Mouse (Mus musculus) heart, postnatal 14 days (tissue): ENCODE results near the gene Ddx52. TPM values are rescaled to one million over a fixed set of nuclear protein-coding genes. Genes with fewer than 3 reads are reported as not detected.
A peak's percentile ranks its signal among the peaks of the same experiment; 100 is the strongest.

Source experiments
- DNase-seq, 2 experiments: peaks; one replicate each; pipeline ENCODE4 v3.0.0; 2021 to 2022
- intact Hi-C: fragments of 180-260 bp; cut with DNase I; formaldehyde crosslinking; loops from one replicate; pipeline ENCODE4 v1.15.1; 2025
- long read RNA-seq, 2 experiments: library from polyadenylated mRNA; stranded (forward); transcript quantifications; one replicate each; pipeline ENCODE4 v2.0.0; 2021
- total RNA-seq, 2 experiments: library from RNA; stranded (reverse); gene quantifications; 2 replicates each; pipeline ENCODE4 v1.2.3; 2021

The Ddx52 gene
- total RNA-seq: 10 to 100 TPM; 10.1 TPM
- long read RNA-seq, experiment 1, transcript Ddx52-201 (15 exons, 3,194 nt): major isoform, 14 of 16 reads
- long read RNA-seq, experiment 1, partial matches to known transcripts: 2 of 16 reads
- long read RNA-seq, experiment 1, other reads (novel, unspliced or antisense): 0 of 16 reads
- long read RNA-seq, experiment 2, transcript Ddx52-201 (15 exons, 3,194 nt): major isoform, 12 of 12 reads
- long read RNA-seq, experiment 2, partial matches to known transcripts: 0 of 12 reads
- long read RNA-seq, experiment 2, other reads (novel, unspliced or antisense): 0 of 12 reads

- intact Hi-C loops: loop anchor here (2.0 kb wide), 1 partner anchor 21 kb away; no protein-coding TSS in a partner anchor
These were observed at the start of gene Ddx52 for GRCm38 (mm10) chr11:83941950-83942840. Ddx52 (plus strand) TSS chr11:83942062.

DNA sequence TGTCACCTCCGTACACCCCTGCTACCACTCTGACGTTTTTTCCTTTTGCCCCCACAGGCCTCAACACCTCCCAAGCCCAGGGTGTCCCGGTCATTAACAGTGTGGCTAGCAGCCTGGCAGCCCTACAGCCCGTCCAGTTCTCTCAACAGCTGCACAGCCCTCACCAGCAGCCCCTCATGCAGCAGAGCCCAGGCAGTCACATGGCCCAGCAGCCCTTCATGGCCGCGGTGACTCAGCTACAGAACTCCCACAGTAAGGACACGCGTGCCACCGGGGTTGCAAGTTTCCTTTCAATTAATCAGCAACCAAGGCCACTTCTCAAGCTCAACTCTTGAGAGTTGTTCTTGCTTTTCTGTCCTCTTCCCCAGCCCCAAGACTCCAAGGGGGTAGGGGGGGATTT lies 48.5 kb upstream of the Ddx52 start:
- no peak for DNase-seq
- intact Hi-C loops: no loop called here

More at GRCm38 (mm10) chr11:83941950-83942840, at the start of gene Ddx52:
- peak; percentile 86 to 90 for DNase-seq

- intact Hi-C loops: no loop called here
- DNase-seq: no peak
These were observed 45.1 kb upstream of the Ddx52 start for GRCm38 (mm10) chr11:83896430-83897410.

DNA sequence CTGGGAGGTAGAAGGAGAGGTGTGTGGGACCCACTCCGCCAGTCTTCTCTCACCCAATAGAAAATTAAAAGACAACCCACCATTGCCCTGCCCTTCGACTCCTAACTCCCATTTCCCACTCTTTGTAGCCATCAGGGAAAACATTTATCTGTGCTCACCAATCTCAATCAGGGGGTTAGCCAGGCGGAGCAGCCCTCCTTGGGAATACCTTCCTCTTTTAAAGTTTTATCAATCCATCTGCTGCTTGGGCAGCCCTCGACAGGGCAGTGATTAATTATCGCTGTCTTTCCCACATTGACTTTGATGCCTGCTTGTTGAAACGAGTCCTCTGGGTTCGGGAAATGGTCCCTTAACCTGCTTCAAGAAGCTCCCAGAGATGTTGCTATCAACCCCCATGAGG lies 44.3 kb upstream of the Ddx52 start:
- no peak for DNase-seq
- intact Hi-C loops: no loop called here

DNA sequence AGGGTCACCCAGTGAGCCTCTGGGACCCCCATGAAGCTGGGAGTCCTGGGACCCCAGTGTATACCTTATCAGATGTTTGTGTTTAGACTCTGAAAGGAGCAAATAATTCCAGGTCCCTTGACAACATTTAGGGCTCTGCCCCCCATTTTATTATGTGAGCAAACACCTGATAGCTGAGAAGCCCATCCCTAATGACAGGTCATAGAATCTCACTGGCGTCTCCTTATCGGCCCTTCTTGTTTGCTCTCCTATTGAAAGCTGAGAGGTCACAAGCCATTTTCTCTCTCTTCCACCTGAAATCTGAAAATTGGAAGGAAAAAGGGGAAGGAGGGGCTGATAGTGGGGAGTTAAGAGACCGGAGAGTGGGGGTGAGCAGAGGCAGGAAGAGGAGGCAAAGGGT lies 39.0 kb upstream of the Ddx52 start:
- intact Hi-C loops: no loop called here
- no peak for DNase-seq

- intact Hi-C loops: no loop called here
- DNase-seq: no peak
These were observed 36.1 kb upstream of the Ddx52 start for GRCm38 (mm10) chr11:83905756-83906155.

- intact Hi-C loops: no loop called here
- DNase-seq: no peak
These were observed 33.5 kb upstream of the Ddx52 start for GRCm38 (mm10) chr11:83908376-83908775.

GRCm38 (mm10) chr11:83913824-83914311 lies 28.0 kb upstream of the Ddx52 start:
- intact Hi-C loops: no loop called here
- DNase-seq: no peak

DNA sequence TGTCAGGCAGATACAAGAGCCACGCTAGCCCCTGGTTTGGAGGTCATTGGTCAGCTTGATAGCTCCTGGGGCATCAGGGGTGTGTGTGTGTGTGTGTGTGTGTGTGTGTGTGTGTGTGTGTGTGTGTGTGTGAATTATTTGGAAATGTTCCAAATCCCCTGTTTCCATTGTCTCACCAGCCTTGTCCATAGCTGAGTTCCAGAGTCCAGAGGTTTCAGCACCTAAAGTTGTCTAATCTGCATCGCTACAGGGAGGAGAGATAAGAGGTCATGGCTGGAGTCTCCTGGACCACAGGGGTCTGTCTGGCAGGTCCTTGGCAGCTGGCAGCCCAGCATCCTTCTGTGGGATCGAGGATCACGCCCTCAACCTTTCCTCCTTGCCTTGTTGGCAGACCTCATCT lies 27.4 kb upstream of the Ddx52 start:
- no peak for DNase-seq
- intact Hi-C loops: no loop called here

- no peak for DNase-seq
- intact Hi-C loops: no loop called here
These were observed 19.3 kb upstream of the Ddx52 start for GRCm38 (mm10) chr11:83922600-83922999.

- intact Hi-C loops: no loop called here
- DNase-seq: no peak
These were observed 14.8 kb upstream of the Ddx52 start for GRCm38 (mm10) chr11:83927097-83927496.

GRCm38 (mm10) chr11:83932506-83933106 lies 9.3 kb upstream of the Ddx52 start:
- intact Hi-C loops: no loop called here
- no peak for DNase-seq

GRCm38 (mm10) chr11:83933376-83933775 lies 8.5 kb upstream of the Ddx52 start:
- intact Hi-C loops: no loop called here
- no peak for DNase-seq

- peak; percentile 79 to 86 for DNase-seq
- intact Hi-C loops: loop anchor here (1.0 to 5.0 kb wide), 3 partner anchors 119 to 151 kb away; no protein-coding TSS in a partner anchor
These were observed 5.7 kb upstream of the Ddx52 start for GRCm38 (mm10) chr11:83935986-83936665.

GRCm38 (mm10) chr11:83938556-83938955 lies 3.3 kb upstream of the Ddx52 start:
- no peak for DNase-seq
- intact Hi-C loops: loop anchor here (5.0 kb wide), 2 partner anchors 121 to 136 kb away; no protein-coding TSS in a partner anchor

DNA sequence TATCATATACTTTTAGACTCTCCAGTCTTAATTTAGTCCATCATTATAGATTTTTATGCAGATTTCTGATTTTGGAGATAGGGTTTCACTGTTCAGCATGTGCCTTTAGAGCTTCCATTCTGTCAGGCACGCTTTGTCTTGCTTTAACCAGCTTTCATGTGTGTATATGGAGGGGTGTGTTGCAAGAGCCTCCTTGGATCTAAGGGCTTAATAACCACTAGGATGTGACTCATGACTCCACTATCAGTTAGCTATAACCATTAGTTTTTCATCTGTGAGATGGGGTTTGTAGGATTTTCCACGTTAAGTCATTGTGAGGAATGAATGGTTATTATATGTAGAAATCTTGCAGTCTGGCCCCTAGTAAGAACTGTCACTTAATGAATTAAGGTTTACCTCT lies 15.0 kb downstream of the Ddx52 start:
- DNase-seq: no peak
- intact Hi-C loops: no loop called here

GRCm38 (mm10) chr11:83961983-83962382 lies 20.1 kb downstream of the Ddx52 start:
- intact Hi-C loops: loop anchor here (2.0 kb wide), 1 partner anchor 19 kb away; the partner anchor contains the start of gene Ddx52
- no peak for DNase-seq

DNA sequence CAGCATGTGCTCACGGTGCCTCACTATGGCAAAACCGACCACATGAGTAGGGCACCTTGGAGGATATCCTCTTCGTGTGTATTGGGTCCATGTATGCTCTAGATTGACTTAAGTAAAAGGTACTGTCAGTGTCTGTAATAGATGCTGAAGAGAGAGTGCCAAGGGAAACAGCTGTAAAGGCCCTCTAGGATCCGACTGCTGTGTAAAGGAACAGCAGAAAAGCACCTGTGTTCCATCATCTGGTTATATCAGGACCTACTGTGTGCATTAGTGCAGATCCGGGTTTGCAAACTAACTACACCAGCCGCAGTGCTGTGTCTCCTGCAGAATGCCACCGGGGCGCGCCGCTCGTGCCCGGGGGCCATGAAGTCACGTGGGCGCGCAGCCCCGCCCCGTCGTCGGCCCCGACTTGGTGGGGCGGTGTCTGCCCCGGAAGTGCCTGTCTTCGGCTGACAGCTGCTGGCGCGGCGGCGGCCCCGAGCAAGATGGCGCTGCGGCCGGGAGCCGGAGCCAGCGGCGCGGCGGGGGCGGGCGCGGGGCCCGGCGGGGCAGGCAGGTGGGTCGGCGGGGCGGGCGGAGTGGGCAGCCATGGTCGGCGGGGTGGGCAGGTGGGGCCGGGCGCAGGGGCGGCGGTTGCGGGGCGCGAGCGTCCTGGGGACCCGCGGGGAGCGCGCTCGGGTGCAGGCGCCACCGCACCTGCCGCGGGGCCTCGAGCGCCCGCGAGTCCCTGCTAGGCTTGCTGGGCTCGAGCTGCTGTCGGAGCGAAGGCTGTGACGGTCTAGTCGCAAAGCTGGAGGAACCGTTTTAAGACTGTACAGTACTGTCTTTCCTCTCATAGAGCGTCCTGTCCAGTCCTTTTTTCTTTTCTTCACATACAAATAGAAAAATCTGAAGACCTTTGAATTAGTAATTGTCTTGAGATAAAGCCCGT lies 22.4 kb downstream of the Ddx52 start, which contains the start of gene Synrg:
Gene Synrg, plus strand, starts transcription at position 438 of the 931 bp plus-strand sequence.
- intact Hi-C loops: loop anchor here (2.0 kb wide), 1 partner anchor 21 kb away; the partner anchor contains the start of gene Ddx52

More for the DNA sequence above, 22.4 kb downstream of the Ddx52 start, which contains the start of gene Synrg:
- DNase-seq: peak; percentile 93 to 94
